ENCODE assay signal across 20 mouse cellular contexts in genomic region chr12:95329666-95330065, GRCm38 (mm10).
A peak's percentile ranks its signal among the peaks of the same experiment; 100 is the strongest.
DNase-seq lines count a peak whose midpoint lies in the region.
"Had no signal": no experiment of that assay in that cellular context is flagged by ENCODE, and none has a peak within 500 bp of the region (broad histone marks: within the 10 kb centered on the region; RNA-seq: fewer than 3 reads in every experiment).

No protein-coding gene starts in this region.

- intact Hi-C loops in gastrocnemius, postnatal 36 days (cut with DNase I) = no loop called here

- peak; percentile 10 for DNase-seq in 3T3-L1 (ENCODE audit: low read depth, low spot score)
- peak; percentile 53 for DNase-seq in 416B (ENCODE audit: low read depth)
- DNase-seq in embryonic facial prominence, embryonic 10.5 days (ENCODE audit: low spot score) = peak; percentile 11
- peak; percentile 12 for DNase-seq in forelimb bud, embryonic 11.5 days (ENCODE audit: low read depth, low spot score)
- DNase-seq in urinary bladder, adult 2 months (ENCODE audit: low spot score) = no peak
- no peak for DNase-seq in adrenal gland, postnatal 25 days
- no peak for DNase-seq in heart, adult 18-20 months
- no peak for DNase-seq in gastrocnemius, postnatal 36 days
- DNase-seq: adrenal gland, postnatal 36 days; cerebellum, adult 2 months; cerebellum, postnatal 10 days; forebrain, postnatal 0 days; heart, adult 2 months; kidney, adult 11 months had no signal

- peaks cover 8% of the 10 kb centered on the region for H3K4me1 ChIP-seq in embryonic facial prominence, embryonic 10.5 days
- H3K4me1 ChIP-seq: forebrain, embryonic 13.5 days; heart, embryonic 15.5 days; hindbrain, embryonic 10.5 days; hindbrain, embryonic 15.5 days had no signal

- H3K27ac ChIP-seq in embryonic facial prominence, embryonic 10.5 days (replicated peaks) = no peak overlapping the region
- H3K27ac ChIP-seq: embryonic facial prominence, embryonic 12.5 days; forebrain, embryonic 13.5 days; heart, adult 2 months; heart, embryonic 15.5 days; hindbrain, embryonic 10.5 days; hindbrain, embryonic 15.5 days had no signal

- no peaks in the 10 kb centered on the region for H3K9me3 ChIP-seq in embryonic facial prominence, embryonic 10.5 days
- H3K9me3 ChIP-seq: embryonic facial prominence, embryonic 12.5 days; forebrain, embryonic 13.5 days; heart, embryonic 15.5 days; hindbrain, embryonic 10.5 days; hindbrain, embryonic 15.5 days had no signal

- WGBS in embryonic facial prominence, embryonic 10.5 days = 51% methylated on average over 1 of the region's 1 CpGs

- no peaks in the 10 kb centered on the region for H3K36me3 ChIP-seq in embryonic facial prominence, embryonic 10.5 days (replicated peaks)
- H3K36me3 ChIP-seq: embryonic facial prominence, embryonic 12.5 days; heart, embryonic 15.5 days; hindbrain, embryonic 10.5 days; hindbrain, embryonic 15.5 days had no signal

- no peaks in the 10 kb centered on the region for H3K27me3 ChIP-seq in embryonic facial prominence, embryonic 10.5 days (replicated peaks; ENCODE audit: low read depth, poor library complexity, severe bottlenecking)
- H3K27me3 ChIP-seq: embryonic facial prominence, embryonic 12.5 days; forebrain, embryonic 13.5 days; heart, embryonic 15.5 days; hindbrain, embryonic 15.5 days; Patski had no signal

- H3K4me3 ChIP-seq in embryonic facial prominence, embryonic 10.5 days = no peak overlapping the region
- H3K4me3 ChIP-seq: embryonic facial prominence, embryonic 12.5 days; forebrain, embryonic 13.5 days; heart, adult 2 months; heart, embryonic 15.5 days; hindbrain, embryonic 10.5 days; hindbrain, embryonic 15.5 days had no signal

Comparison
In these comparisons a context has a peak if more than half of its experiments do, and no peak if none do; other contexts are left out.
1. DNase-seq: peak in 3T3-L1 (single experiment), 416B (single experiment), embryonic facial prominence, embryonic 10.5 days (single experiment) and forelimb bud, embryonic 11.5 days (single experiment); none in urinary bladder, adult 2 months (single experiment), adrenal gland, postnatal 25 days (single experiment), heart, adult 18-20 months (0 of 2) and gastrocnemius, postnatal 36 days (0 of 2).